Comparison of ENCODE assay signal across 9 mouse cellular contexts in genomic region chr4:150136693-150137092, GRCm38 (mm10). TPM values are rescaled to one million over a fixed set of nuclear protein-coding genes. Genes with fewer than 3 reads are reported as not detected.
DNase-seq lines count a peak whose midpoint lies in the region; ATAC-seq and TF ChIP-seq lines count a peak whose summit lies in the region.
"Had no signal": no experiment of that assay in that cellular context is flagged by ENCODE, and none has a peak within 500 bp of the region (broad histone marks: within the 10 kb centered on the region; RNA-seq: fewer than 3 reads in every experiment).

No protein-coding gene starts in this region.

- H3K36me3 ChIP-seq in ES-Bruce4 (ENCODE audit: control insufficient read depth, insufficient read depth, low read length, poor library complexity, severe bottlenecking) = no peaks in the 10 kb centered on the region

- H3K9me3 ChIP-seq in ES-Bruce4 (replicated peaks; ENCODE audit: control insufficient read depth, insufficient read depth, low read length, poor library complexity, severe bottlenecking) = no peaks in the 10 kb centered on the region

- ATAC-seq in erythroid progenitor cell, adult 5-6 weeks (replicated peaks; ENCODE audit: low FRiP score, poor library complexity, severe bottlenecking) = peak; percentile 73; the same call in 1 of the 2 replicates
- ATAC-seq in megakaryocyte, adult 5-6 weeks (ENCODE audit: poor library complexity, severe bottlenecking) = peak; percentile 84

- no peak overlapping the region for H3K27ac ChIP-seq in ES-Bruce4 (ENCODE audit: insufficient read depth, low read length)

- H3K4me3 ChIP-seq in ES-Bruce4 (ENCODE audit: low read depth, low read length) = no peak overlapping the region

- no peak overlapping the region for H3K9ac ChIP-seq in ES-Bruce4 (ENCODE audit: low read depth, poor library complexity, severe bottlenecking)

- no peaks in the 10 kb centered on the region for H3K27me3 ChIP-seq in ES-Bruce4 (ENCODE audit: control insufficient read depth, insufficient read depth, low read length, poor library complexity, severe bottlenecking)

- peak; percentile 79 for DNase-seq in brain, adult 2 months (ENCODE audit: low read depth, low spot score)
- DNase-seq in heart, postnatal 14 days = peak; percentile 77 to 87
- DNase-seq in layer of hippocampus, adult 9-11 months = peak; percentile 53
- peak; percentile 57 to 79 for DNase-seq in right cerebral cortex, postnatal 10 days (ENCODE audit: low spot score in 2 of 2)
- peak; percentile 79 for DNase-seq in urinary bladder, postnatal 14 days (ENCODE audit: low spot score)

- intact Hi-C loops in heart, postnatal 14 days (cut with DNase I) = loop anchor here (2.0 kb wide), 1 partner anchor 82 kb away; no protein-coding TSS in a partner anchor

- H3K4me1 ChIP-seq in ES-Bruce4 (ENCODE audit: control insufficient read depth, insufficient read depth, low read length) = peaks cover 3% of the 10 kb centered on the region

- TF ChIP-seq POLR2A in ES-Bruce4 (IDR thresholded peaks at IDR 0.05; ENCODE audit: insufficient read depth, low read length) = no peak

- no peak for TF ChIP-seq EP300 in ES-Bruce4 (IDR thresholded peaks at IDR 0.05; ENCODE audit: insufficient read depth, low read depth, low read length)

- TF ChIP-seq CTCF in ES-Bruce4 (IDR thresholded peaks at IDR 0.05; ENCODE audit: low read depth, low read length) = peak; percentile 99

RNA-seq across cellular contexts. Expression of gene Slc2a7, which starts 12.1 kb away (rescaled TPM):
- polyA plus RNA-seq in ES-Bruce4 (2011; ENCODE audit: insufficient read depth, insufficient read length, low read depth, missing spikeins) = not detected in 2 replicates
- not detected in 2 replicates for total RNA-seq in erythroid progenitor cell, adult 5-6 weeks (2015; ENCODE audit: low replicate concordance)
- not detected in 2 replicates for total RNA-seq in erythroid progenitor cell, adult 5-6 weeks (2017; ENCODE audit: low replicate concordance)
- total RNA-seq in heart, postnatal 14 days (2021) = not detected
- total RNA-seq in megakaryocyte, adult 5-6 weeks (2015) = not detected in 2 replicates
- not detected in 2 replicates for total RNA-seq in megakaryocyte, adult 5-6 weeks (2017)
- polyA plus RNA-seq: heart, embryonic 16.5 days had no signal

RNA-seq across cellular contexts. Expression of gene Slc2a5, which starts 17.6 kb away (rescaled TPM):
- 2.2 TPM in 2 replicates for polyA plus RNA-seq in ES-Bruce4 (2011; ENCODE audit: insufficient read depth, insufficient read length, low read depth, missing spikeins)
- not detected in 2 replicates for total RNA-seq in erythroid progenitor cell, adult 5-6 weeks (2015; ENCODE audit: low replicate concordance)
- total RNA-seq in erythroid progenitor cell, adult 5-6 weeks (2017; ENCODE audit: low replicate concordance) = not detected in 2 replicates
- under 1 TPM in 1 of 2 experiments, not detected in 1; 0.17 TPM for total RNA-seq in heart, postnatal 14 days (2021)
- total RNA-seq in megakaryocyte, adult 5-6 weeks (2015) = not detected in 2 replicates
- 0.11 TPM in 1 of 2 replicates, not detected in the other for total RNA-seq in megakaryocyte, adult 5-6 weeks (2017)

RNA-seq across cellular contexts. Expression of gene Gpr157, which starts 49.5 kb away (rescaled TPM):
- 2.2 and 2.7 TPM in 2 replicates for polyA plus RNA-seq in ES-Bruce4 (2011; ENCODE audit: insufficient read depth, insufficient read length, low read depth, missing spikeins)
- total RNA-seq in erythroid progenitor cell, adult 5-6 weeks (2015; ENCODE audit: low replicate concordance) = 0.42 TPM in 1 of 2 replicates, not detected in the other
- 0.51 and 0.83 TPM in 2 replicates for total RNA-seq in erythroid progenitor cell, adult 5-6 weeks (2017; ENCODE audit: low replicate concordance)
- 10 to 100 TPM; 29.5 to 33.7 TPM for total RNA-seq in heart, postnatal 14 days (2021)
- 1.0 and 1.9 TPM in 2 replicates for total RNA-seq in megakaryocyte, adult 5-6 weeks (2015)
- total RNA-seq in megakaryocyte, adult 5-6 weeks (2017) = 1.6 and 2.6 TPM in 2 replicates

Comparison
In these comparisons a context has a peak if more than half of its experiments do, and no peak if none do; other contexts are left out.
1. RNA of gene Gpr157, which starts 49.5 kb away (total RNA-seq): 29.5 to 33.7 TPM in heart, postnatal 14 days; 1.0 to 2.6 TPM in megakaryocyte, adult 5-6 weeks and 0.42 to 0.83 TPM in erythroid progenitor cell, adult 5-6 weeks; every median in the first group is over 4 times any median in the second.
2. Peak in every context shown above with its lines, with median percentiles within 50 percentile points of each other: DNase-seq.